Mouse (Mus musculus) thymus, adult 2 months (tissue): ENCODE measurements around the gene Glt1d1. TPM values are rescaled to one million over a fixed set of nuclear protein-coding genes. Genes with fewer than 3 reads are reported as not detected.

Experiments
- DNase-seq: peaks from one replicate; pipeline ENCODE4 v3.0.0; 2021
- H3K27ac ChIP-seq: fragments of 200-500 bp; 2 replicates; pipeline ENCODE4 v1.5.1; 2012; ENCODE audit warnings: low read length, control low read depth; ENCODE audit not compliant: control insufficient read depth, insufficient read depth
- H3K27me3 ChIP-seq: fragments of 200-500 bp; 2 replicates; pipeline ENCODE4 v1.6.1; 2012; ENCODE audit warnings: mild to moderate bottlenecking, low read length, moderate library complexity, mixed read lengths; ENCODE audit not compliant: control insufficient read depth, insufficient read depth
- H3K36me3 ChIP-seq: fragments of 200-500 bp; 2 replicates; pipeline ENCODE4 v1.6.1; 2012; ENCODE audit warnings: mild to moderate bottlenecking, low read length, moderate library complexity; ENCODE audit not compliant: control insufficient read depth, insufficient read depth
- H3K4me1 ChIP-seq: fragments of 200-500 bp; replicated peaks from 2 replicates; pipeline ENCODE4 v1.6.1; 2012; ENCODE audit warnings: low read length; ENCODE audit not compliant: control insufficient read depth, insufficient read depth
- H3K4me3 ChIP-seq: fragments of 200-500 bp; 2 replicates; pipeline ENCODE4 v1.5.1; 2012; ENCODE audit warnings: mild to moderate bottlenecking, low read length, control low read depth, moderate library complexity; ENCODE audit not compliant: control insufficient read depth, insufficient read depth
- CTCF ChIP-seq: fragments of 200-500 bp; IDR thresholded peaks from 2 replicates; pipeline ENCODE4 v1.5.1; 2012; ENCODE audit warnings: mild to moderate bottlenecking, control low read depth, low read length, moderate library complexity, borderline replicate concordance; ENCODE audit not compliant: control insufficient read depth, poor library complexity, insufficient read depth; ENCODE audit errors: extremely low read depth
- POLR2A ChIP-seq: fragments of 200-500 bp; IDR thresholded peaks from 2 replicates; pipeline ENCODE4 v1.6.1; 2012; ENCODE audit warnings: mild to moderate bottlenecking, low read length, control low read depth, moderate library complexity; ENCODE audit not compliant: control insufficient read depth, poor library complexity, insufficient read depth; ENCODE audit errors: extremely low read depth
- WGBS: fragments of 180-500 bp; shearing (Covaris S2); methylation state at CpG from one replicate; pipeline ENCODE4 v1.1.7; 2018; 5-methylcytosine and 5-hydroxymethylcytosine counted together
- polyA plus RNA-seq: library from polyadenylated mRNA; depleted of rRNA; stranded (reverse); fragments of >200 nt; gene quantifications from 2 replicates; pipeline ENCODE4 v1.2.3, GENCODE M21; 2012; rRNA removed

Gene Glt1d1
- polyA plus RNA-seq, 1 experiment, result 0.51 TPM

DNA sequence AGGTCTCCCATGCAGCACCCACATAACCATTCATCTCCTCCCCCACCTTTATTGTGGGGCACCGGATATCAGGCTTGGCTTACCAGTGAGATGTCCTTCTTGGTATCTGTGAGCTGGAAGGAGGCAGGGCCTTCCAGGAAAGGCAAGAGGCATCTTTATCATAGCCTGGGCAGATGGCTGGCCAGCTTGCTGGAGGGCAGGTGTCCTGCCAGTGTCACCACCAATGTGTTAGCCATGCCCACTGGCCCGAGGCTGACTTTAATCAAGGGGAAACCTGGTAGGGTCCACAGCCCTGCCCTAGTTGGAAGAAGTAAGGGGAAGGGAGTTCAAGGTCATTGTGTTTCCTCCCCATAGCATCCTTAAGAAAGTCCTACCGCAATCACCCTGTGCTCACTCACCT, 123.9 kb downstream of the Glt1d1 start:
- H3K27ac ChIP-seq, result no peak overlapping the region
- TF ChIP-seq CTCF, result no peak
- TF ChIP-seq POLR2A, result no peak
- DNase-seq, result no peak
- no peaks in the 10 kb centered on the region for H3K36me3 ChIP-seq
- H3K27me3 ChIP-seq, result no peaks in the 10 kb centered on the region
- no peaks in the 10 kb centered on the region for H3K4me1 ChIP-seq
- H3K4me3 ChIP-seq, result no peak overlapping the region
- WGBS, result 93% methylated on average over 3 of the region's 3 CpGs

DNA sequence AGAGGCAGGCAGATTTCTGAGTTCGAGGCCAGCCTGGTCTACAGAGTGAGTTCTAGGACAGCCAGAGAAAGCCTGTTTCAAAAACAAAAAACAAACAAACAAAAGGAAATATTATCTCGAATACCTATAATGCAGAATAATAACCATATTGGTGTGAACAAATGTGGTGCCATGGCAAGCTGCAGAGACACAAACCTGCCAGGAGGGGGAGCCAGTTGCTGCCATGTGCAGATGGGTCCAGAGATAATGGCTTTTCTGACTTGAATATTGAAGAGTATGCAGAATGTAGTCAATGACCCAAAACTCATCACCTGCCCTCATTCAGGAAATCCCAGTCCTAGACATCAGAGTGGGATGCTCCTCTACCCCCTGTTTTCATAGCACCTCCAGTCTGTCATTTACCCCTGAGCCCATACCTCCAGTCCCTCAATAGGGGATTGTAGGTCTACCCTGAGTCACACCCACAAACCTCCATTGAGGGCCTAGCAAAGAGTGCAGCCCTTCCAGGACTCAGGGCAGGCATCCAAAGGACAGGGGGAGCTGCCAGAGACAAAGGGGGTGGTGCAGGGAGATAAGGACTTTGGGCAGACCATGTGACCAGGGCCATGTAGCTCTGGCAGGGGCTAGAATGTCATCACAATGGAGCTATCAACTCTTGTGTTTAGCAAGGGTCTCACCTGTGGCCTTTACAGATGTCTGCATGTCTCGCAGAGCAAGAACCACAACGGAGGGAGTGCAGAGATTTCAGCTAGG, 124.8 kb downstream of the Glt1d1 start:
- Histone ChIP-seq H3K4me1 (no peaks in the 10 kb centered on the region), H3K27ac (no peak overlapping the region), H3K27me3 (no peaks in the 10 kb centered on the region), H3K4me3 (no peak overlapping the region), H3K36me3 (no peaks in the 10 kb centered on the region)
- no peak for DNase-seq
- TF ChIP-seq POLR2A (no peak), CTCF (no peak)
- WGBS, result 85% methylated on average over 4 of the region's 4 CpGs

DNA sequence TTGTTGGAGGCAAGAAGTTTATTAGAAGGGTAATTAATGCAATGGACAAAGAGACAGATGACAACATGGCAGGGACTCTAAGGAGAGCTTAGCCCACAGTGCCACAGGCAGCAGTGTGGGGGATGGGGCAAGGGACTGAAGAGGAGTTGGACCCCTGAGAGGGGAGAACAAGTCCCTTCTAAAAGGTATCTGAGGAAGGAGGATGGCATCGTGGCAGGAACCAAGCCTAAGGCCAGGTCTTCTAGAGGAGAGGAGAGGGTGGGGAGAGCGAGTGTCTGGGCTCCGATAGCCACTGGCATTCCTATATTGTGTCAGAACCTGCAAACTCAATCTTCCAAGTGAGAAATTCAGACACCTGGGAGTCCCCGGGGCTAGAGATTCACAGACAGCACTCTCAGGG, 126.5 kb downstream of the Glt1d1 start:
- Histone ChIP-seq H3K36me3 (no peaks in the 10 kb centered on the region), H3K4me1 (no peaks in the 10 kb centered on the region), H3K27ac (no peak overlapping the region), H3K27me3 (no peaks in the 10 kb centered on the region), H3K4me3 (no peak overlapping the region)
- DNase-seq, result no peak
- TF ChIP-seq POLR2A (no peak), CTCF (no peak)
- WGBS, result 78% methylated on average over 4 of the region's 4 CpGs

Other genes with a start within 250 kb of the Glt1d1 start
- 45.4 and 53.2 TPM in 2 replicates for gene Slc15a4, start 635 bp downstream of the Glt1d1 start, polyA plus RNA-seq